Mouse (Mus musculus): Measurements from ENCODE around the gene Hivep3.

The Hivep3 gene

DNA sequence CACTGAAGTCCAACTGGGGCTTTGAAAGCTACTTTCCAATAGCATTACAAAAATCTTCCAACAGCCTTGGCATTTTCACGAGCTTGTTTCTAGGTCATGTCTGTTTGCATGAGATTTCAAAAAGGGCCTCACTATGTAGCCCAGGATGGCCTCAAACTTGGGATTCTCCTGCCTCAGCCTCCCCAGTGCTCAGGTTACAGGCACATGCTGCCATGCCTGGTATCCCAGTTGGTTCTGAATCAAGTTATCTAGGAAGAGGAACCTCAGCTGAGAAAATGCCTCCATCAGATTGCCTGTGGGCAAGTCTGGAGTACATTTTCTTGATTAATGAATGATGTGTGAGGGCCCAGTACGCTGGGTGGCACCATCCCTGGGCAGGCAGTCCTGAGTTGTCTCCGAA, 324.6 kb downstream of the Hivep3 start:
- no peak for DNase-seq (ENCODE audit: low spot score)

DNA sequence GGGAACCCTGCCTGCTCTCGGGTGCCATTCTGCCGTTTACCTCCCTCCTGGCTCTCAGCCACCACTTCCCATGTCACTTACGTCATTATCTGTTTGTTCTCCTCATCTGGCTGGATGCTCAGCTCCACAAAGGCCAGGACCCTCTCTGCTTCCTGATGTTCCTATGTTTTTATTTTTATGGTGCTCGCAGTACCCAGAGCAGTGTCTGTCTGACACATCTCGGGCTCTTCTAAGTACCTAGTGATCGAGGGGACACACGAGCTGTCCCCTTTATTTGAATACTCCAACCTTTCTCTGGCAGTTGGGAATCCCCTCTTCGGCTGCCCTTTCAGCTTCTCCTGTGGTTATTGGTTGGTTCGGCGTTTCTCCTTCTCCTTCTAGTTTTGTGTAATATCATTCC, 325.2 kb downstream of the Hivep3 start:
- no peak for DNase-seq (ENCODE audit: low spot score)

DNA sequence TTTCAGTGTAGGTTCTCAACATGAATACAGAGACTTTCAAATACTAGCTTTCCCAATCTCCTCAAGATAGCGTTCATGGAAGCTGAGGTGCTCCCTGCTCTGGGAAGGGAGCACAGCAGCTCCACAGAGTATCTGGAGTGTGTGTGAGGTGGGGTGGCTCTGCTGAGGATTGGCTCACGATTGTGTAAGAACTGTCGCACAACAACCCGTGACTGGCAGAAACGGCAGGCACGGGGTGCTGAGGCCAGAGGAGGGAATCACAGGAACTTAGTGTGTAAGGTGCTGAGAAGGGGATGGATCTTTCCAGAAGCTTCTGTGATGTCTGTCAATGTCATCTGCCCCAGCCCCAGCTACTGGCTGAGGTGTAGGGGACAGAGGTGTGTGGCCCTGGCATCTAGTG, 328.1 kb downstream of the Hivep3 start:
- no peak for DNase-seq (ENCODE audit: low spot score)

DNA sequence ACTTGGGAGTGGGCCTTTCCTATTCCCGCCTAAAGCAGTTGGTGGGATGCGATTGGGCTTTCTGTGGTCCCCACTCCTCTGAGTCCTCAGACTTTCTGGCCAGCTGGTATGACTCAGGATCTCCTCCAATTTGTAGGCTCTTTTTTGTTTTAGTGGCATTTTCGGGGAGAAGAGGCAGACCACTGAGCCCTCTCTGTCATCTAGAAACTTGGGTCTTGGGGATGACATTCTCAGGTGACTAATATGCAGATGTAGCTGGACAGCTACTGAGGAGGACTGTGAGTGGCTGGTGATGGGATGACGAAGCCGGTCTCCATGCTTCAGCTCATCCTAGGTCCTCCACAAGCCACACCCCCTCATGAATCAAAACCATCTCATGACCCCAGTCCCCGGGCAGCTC, 328.6 kb downstream of the Hivep3 start:
- no peak for DNase-seq (ENCODE audit: low spot score)

DNA sequence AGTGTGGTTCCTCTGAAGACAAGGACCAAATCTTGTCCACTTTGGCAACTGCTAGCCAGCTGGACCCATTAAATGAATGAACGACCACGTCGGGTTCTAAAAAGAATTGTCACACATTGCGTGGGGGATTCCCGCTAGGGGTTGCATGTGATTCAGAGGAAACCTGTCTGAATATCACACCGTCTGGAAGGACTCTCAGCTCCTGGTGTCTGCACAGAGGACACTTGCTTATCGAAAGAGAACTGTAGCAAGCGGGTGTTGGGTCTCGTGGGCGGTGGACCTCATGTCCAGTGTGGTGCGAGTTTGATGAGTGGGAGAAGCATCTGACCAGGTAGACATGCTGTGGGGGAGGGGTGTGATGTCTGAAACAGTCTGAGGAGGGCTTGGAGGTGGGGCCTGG, 329.2 kb downstream of the Hivep3 start:
- no peak for DNase-seq (ENCODE audit: low spot score)

DNA sequence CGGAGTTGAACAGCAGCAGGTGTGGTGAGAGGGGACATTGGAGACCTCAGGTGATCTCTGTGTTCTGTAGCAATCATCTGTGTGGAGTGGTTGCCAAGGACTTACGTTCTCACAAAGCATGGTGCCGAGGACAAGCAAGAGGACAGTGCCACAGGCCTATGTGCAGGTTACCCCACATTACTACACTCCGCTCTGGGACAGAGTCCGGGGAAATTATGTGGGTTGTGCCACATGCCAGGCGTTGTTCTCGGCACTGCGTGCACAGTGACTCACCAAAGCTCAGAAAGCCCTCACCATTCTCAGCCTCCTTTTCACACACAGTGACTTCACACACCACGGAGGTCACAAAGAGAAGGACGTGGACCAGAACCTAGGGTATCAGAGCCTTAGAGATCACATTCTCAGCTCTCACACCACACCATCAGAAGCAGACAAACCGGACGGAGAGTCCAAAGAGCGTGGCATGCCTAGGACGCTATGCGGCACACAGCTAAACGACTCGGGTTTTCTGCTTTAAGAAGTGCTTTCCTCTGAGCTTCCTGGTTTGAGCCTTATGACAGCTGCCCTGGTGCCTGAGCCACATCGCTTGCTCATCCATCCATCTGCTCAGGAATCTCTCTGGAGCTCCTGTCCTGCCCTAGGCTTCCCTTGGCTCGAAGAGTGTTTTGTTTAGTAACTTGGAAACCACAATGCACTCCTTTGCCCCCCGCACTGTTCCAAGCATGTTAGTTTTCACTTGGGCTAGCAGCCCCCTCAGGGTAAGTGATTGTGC, 330.0 kb downstream of the Hivep3 start:
- no peak for DNase-seq (ENCODE audit: low spot score)

DNA sequence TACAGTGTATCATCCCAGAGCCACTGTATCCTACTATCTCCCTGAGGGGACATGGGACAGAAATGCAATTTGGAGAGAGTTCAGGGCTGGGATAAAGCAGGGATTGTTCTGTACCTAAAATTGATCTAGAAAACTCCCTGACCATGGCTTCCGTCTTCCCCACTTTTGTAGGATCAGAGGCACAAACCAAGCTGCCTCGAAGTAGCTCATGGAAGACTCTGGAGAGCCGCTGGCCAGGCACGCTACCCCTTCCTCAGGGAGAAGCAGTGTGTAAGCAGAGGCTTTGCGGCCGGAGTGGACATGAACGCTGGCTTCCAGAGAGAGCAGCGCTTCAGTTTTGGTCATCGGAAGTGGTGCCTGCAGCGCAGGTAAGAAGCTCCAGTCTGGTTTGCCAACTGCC, 331.1 kb downstream of the Hivep3 start, which contains the start of gene AL607142.1:
Gene AL607142.1, plus strand, starts transcription at position 301 of the 400 bp plus-strand sequence.
- no peak for DNase-seq (ENCODE audit: low spot score)

DNA sequence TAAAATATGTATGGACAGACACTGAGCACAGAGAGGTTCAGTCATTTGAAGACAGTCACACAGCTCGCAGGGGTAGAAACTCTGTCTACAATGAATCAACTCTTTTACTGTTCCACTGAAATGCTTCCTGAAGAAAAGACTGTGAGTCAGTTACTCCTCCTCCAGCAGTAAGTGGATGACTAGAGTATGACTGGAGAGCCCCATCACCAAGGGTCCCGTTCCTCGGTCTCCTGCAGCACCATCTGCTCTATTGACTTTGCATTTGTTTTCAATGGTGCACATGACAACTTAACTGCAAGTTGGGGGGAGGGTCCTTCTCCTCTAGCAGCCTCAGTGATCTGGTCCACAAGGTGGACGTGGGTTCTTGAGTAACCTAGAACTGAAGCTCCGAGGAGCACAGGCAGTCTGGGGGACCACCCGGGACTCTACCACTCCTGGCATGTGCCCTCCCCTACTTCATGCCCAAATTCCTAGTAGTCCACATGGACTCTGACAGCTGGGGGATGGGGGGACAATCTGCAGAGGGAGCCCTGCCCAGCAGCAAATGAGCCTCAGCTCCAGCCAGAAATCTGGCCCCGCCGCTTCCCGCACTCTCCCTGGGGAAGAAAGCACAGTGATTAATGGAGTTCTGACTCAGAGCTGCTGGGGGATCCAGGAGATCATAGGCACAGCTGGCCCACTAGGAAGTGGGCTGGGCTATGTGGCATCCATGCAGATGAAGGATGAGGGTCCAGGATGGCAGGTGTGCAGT, 333.4 kb downstream of the Hivep3 start:
- DNase-seq (ENCODE audit: low spot score): no peak

DNA sequence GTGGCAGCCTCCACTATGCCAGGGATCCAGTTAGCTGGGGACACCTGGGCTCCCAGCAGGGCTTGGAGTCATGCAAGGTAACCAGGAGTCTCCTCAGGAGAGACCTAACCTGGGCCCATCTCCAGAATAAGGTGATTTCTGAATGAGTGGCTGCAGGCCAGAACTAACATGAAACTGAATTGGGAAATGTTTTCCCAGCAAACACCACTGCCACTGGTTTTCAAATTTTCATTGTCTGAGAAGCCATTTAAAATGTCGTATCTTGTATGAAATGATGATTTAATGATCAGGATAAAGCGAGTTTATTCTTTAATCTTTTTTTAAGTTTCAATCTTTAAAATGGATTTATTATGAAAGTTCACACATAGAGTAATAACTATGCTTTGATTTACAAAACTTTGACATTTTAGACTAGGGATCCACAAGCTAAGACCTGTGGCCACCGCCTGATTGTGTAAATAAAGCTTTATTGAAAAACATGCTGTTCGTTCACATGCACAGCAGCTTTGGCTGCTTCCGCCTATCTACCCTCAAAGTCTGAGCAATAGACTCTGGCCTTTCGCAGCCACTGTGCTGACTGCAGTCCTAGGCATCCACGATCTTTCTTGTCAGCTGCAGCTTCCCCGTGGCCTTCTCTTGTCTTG, 334.1 kb downstream of the Hivep3 start:
- no peak for DNase-seq (ENCODE audit: low spot score)

DNA sequence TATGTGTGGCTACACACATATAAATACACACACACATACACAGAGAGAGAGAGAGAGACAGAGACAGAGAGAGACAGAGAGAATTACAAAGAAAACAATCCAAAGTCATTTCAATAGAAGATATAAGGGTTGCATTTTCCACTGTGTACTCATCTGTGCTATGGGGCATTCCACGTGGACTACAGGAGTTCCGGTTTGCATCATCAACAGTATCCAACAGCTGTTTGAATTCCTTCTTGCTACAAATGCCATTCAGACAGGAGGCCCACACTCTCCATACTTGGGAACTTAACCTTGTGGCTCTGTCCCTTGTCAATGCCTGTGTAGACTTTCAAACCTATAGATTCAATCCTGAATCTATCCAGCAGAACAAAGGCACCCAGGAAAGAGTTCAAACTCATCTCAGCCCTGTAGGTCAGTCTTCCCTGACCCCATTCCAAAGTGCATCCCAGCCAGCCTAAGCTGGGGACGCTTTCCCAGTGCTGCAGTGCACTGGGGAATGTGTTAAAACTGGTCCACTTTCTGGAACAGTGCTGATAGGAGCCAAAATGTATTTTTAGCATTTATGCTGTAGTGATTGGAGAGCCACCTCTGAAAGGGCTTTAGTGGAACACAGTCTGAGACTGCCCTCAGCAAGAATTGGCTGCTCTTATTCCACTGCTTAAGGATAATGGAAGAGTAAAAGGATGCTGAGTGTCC, 335.4 kb downstream of the Hivep3 start:
- DNase-seq (ENCODE audit: low spot score): no peak

DNA sequence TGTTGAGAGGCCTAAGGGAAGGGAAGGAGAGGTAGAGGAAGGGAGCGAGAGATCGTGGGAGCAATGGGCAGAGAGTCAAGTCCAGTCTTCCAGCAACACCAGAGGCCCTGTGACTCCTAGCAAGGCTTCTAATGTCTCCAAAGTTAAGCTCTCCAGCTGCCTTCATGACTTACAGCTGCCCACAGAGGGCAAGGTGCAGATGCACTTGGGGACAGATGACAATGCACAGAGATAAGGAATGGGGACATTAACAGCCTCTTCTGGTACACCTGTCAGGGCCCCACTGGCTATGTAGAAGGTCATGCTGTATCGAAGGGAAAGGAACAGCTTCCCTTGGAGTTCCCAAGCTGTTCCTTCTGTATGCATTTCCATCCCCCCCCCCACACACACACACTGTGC, 336.0 kb downstream of the Hivep3 start:
- DNase-seq (ENCODE audit: low spot score): no peak

DNA sequence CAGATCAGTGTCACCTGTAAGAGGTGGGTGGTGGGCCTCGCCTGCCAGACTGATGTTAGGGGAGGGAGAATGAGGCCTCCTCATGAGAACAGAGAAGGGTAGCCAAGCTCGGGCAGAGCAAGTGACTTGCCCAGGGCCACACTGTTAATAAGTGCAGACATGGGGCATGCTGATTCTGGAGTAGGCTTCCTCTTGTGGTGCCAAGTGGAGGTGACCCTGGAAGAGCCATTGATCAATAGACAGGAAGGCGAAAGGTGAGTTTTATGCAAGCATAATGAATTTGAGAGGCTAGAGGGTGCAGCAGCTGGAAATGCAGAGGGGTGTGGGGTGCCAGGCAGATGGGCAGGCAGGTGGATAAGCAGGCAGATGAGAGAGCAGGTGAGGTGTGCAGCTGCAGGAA, 337.8 kb downstream of the Hivep3 start:
- no peak for DNase-seq (ENCODE audit: low spot score)

DNA sequence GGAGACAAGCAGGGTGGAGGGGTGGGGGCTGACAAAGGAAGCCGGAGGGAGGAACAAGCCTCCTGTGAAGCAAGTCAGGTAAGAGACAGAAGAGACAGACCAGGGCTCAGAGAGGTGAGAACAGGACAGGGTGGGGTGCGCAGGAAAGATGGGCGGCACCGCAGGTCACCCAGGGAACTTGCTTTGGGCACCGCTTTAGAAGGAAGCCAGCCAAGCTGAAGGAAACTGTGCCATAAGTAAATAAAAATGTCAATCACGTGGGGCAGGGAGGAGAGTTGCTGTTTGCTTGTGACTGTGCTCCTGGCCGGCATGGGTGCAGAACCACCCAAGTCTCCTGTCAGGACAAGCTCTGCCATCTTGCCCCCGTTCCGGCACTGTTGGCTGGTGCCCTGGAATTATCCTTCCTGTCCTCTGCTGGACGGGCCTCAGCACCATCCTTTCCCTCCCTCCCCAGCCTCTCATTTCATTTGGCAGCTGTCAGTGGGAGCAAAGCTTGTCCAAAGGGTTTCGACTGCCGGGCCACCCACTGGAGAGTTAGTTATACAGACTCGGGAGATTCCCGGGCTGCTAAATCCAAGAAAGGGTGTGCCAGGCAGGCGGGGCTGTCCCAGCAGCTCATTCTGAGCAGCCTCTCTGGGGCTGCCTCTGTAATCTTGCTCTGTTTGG, 338.4 kb downstream of the Hivep3 start:
- DNase-seq (ENCODE audit: low spot score): no peak

DNA sequence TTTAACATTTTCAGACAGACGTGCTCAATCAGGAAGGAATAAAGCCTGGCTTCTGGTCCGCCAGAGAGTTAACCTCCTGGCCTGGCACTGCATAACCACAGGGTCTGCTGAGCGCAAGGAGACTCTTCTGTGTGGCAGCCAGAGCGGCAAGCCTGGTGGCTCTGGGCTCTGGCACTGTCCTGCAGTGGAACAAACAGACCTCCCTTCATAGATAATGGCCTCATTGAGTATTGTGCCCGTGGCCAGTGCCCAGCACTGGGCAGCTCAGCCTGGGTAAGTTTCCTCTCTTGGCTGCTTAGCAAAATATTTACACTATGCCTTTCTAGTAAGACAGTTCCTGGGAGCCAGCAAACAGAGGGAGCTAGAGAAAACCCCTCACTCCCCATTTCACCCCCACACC, 340.5 kb downstream of the Hivep3 start:
- DNase-seq (ENCODE audit: low spot score): no peak

DNA sequence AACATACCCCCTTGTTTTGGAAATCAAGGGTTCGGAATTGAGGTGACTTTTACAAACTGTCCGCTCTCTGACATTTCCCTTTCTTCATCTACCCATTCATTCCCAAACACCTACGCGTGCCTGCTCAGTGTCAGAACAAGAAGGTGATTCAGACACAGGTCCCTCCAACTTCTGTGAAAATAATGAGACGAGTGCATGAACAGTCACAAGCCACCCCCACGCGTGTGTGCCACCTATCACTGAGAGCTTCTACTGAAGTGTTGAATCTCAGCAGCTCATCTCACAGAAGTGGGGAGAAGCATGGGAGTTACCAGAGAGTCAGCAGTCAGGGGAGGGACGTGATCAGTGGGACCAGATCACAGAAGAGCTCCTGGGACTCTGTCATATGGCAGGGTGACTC, 343.7 kb downstream of the Hivep3 start:
- DNase-seq (ENCODE audit: low spot score): no peak

DNA sequence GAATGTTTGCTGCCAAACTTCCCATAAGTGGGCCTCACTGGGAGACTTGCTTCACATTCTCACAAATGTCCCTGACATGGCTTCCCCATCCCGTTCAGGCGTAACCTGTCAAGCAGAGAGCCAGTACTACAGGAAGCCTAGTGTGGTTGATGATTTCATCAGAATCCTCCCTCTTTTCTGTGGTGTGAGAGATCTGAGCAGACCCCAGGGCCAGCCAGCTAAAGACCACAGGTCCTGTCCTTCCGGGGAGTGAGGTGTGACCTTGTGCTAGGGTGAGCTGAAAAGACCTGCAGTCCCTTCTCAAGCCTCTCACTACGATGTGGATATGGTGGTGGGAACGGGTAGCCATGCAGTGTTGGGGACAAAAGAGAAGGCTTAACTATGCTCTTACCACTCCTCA, 348.9 kb downstream of the Hivep3 start:
- no peak for DNase-seq (ENCODE audit: low spot score)

DNA sequence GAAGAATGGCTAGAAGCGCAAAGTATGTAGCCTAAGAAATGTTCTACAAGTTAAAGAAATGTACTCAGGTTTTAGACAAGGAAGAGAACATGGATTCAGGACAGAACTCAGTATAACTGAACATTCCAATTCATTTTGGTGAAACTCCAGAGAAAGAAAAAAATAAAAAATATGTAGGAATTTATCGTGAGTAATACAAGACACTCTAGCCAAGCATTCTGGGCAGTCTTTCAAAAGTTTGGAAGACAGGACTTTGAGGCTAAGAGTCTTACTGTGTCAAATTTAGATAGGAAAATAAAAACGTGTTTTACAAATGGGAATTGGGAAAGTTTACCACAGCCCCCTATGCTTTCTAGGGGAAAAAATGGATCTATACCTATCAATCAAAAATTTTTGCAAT, 350.1 kb downstream of the Hivep3 start:
- DNase-seq (ENCODE audit: low spot score): no peak

DNA sequence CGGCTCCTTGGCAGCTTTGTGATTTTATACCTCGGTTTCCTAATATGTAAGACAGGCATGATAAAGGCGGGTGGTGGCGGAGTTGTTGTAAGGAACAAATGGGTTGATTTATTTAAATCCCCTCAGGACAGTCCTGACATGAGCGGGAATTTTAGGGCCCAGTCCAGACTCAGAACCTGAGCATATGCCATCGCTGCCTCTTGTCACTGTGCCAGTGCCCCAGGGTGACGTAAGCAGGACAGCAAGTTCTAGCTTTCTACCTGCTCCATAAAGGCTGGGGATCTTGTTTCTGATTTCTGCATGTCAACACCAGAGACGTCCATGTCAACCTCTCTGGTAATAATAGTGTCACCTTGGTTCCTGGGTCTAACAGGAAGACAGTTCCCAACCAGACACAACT, 356.0 kb downstream of the Hivep3 start:
- no peak for DNase-seq (ENCODE audit: low spot score)

DNA sequence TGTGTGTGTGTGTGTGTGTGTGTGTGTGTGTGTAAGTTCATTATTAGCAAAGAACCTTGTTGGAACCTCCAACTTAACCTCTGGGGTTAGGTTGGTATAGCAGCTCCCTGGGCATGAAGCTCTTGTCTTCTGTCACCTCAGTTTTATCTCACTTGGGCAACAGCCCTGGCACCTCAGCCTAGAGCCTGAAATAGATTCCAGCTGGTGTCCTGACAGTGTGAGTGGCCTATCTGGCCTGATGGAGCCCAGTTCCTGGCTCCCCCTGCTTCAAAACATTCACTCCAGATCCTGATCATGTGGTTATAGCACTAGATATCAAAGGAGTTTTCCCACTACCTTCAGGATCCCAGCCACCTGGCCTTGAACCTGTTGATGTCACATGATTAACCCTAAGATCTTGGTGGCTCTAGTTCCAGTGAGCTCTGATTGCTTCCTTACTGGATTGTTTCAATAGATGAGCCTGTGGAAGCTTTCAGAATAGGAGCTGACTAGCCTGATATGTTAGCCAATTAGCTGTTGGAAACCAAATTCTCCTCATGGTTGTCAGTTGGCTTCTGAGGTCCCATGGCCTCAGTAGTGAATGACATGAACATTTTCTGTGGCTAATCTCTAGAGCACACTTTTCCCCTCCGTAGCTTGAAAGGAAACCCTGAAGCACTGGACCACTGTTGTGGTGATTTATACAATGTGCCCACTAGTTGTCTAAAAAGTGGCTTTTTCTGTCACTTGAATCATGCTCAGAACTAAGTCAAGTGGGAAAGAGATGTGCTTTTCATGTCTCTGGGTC, 358.6 kb downstream of the Hivep3 start:
- DNase-seq (ENCODE audit: low spot score): no peak

DNA sequence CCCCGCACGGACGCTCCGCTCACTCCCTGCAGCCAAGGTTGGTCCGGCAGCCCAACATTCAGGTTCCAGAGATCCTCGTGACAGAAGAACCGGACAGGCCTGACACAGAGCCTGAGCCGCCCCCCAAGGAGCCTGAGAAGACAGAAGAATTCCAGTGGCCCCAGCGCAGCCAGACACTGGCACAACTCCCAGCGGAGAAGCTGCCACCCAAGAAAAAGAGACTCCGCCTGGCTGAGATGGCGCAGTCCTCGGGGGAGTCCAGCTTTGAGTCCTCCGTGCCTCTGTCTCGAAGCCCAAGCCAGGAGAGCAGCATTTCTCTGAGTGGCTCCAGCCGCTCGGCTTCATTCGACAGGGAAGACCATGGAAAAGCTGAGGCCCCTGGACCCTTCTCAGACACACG, 363.4 kb downstream of the Hivep3 start:
- no peak for DNase-seq (ENCODE audit: low spot score)

DNA sequence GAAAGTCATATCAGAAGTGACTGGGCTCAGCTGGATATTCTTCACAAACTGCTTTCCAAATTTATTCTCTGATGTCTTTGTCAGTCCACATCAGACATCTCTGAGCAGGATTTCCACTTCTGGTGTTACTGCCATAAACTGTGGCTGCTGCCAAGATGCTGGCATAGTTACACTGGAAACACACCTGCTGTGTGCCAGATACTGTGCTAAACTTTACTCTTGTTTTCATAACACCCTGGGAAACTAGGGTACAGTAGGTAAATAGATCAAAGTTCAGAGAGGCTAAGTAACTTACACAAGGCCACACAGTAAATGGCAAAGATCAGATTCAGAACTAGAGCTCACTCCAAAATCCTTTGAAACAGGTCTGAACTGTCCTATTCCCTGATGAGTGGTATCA, 367.6 kb downstream of the Hivep3 start:
- no peak for DNase-seq (ENCODE audit: low spot score)

Measured in ovary, adult 18-20 months (tissue).